Mouse (Mus musculus) brain, embryonic 14.5 days (tissue): ENCODE measurements around the gene Rgl3.

Experiments
- CTCF ChIP-seq: fragments of 200-500 bp; IDR thresholded peaks from 2 replicates; pipeline ENCODE4 v1.5.1; 2012; ENCODE audit warnings: inconsistent platforms, mild to moderate bottlenecking, moderate library complexity, borderline replicate concordance; ENCODE audit not compliant: insufficient read depth, insufficient read length; ENCODE audit errors: extremely low read depth
- POLR2A ChIP-seq: fragments of 200-500 bp; IDR thresholded peaks from 2 replicates; pipeline ENCODE4 v1.6.1; 2012; ENCODE audit warnings: mild to moderate bottlenecking, inconsistent platforms, borderline replicate concordance; ENCODE audit not compliant: poor library complexity, insufficient read depth, insufficient read length, severe bottlenecking; ENCODE audit errors: extremely low read depth

DNA sequence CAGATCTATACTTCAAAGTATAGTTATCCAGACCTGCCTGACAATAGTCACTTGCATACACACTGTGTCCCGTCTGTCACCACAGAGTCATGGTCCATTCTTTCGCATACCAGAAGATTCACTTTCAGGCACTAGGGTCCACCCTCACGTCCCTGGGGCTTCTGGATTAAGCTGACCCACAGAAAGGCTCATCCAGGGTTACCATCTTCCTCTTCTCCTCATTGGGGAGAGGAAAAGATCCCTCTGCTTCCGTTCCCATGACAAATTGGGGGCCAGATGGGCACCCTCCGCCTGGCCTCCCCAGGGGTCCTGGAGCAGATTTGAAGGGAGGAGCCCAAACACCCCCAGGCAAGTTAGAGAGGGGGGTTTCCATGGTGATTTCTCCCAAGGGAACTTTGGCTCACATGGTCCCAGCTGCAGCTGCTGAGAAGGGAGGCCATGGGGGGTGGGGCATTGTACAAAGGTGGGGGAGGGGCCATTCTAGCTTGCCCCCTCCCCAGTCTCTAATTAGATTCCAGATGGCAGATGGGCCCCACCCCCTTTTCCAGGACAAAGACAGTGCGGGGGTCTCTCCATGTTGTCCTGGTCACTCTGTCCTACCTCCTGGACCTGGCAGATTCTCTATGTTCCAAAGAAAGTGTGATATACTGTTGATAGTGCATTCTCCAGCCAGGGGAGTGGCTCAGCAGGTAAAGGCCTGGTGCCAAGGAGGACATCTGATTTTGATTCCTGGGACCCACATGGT, 46.2 kb upstream of the Rgl3 start:
- TF ChIP-seq CTCF, result no peak
- TF ChIP-seq POLR2A, result no peak
